Mouse (Mus musculus) intestine, embryonic 15.5 days (tissue): Measurements from ENCODE around the gene Ifngr1. TPM values are rescaled to one million over a fixed set of nuclear protein-coding genes. Genes with fewer than 3 reads are reported as not detected.
"Not testable (repeated sequence)": the region's sequence is repeated elsewhere in the genome, so short reads cannot be mapped to it uniquely, and the experiment has no call there.

ENCODE experiments used
- ATAC-seq: fragments of 200-750 bp; cut with Nextera tagmentation; 2 replicates; pipeline ENCODE4 v1.8.0; 2017; ENCODE audit warnings: moderate TSS enrichment, moderate library complexity
- H3K27ac ChIP-seq: fragments of 300-500 bp; sonication (generic); 2 replicates; pipeline ENCODE4 v1.5.1; 2015; ENCODE audit warnings: mild to moderate bottlenecking, inconsistent platforms
- H3K27me3 ChIP-seq: fragments of 300-500 bp; sonication (generic); replicated peaks from 2 replicates; pipeline ENCODE4 v1.6.1; 2015; ENCODE audit warnings: inconsistent platforms
- H3K36me3 ChIP-seq: fragments of 300-500 bp; sonication (generic); 2 replicates; pipeline ENCODE4 v1.6.1; 2015; ENCODE audit warnings: inconsistent platforms
- H3K4me1 ChIP-seq: fragments of 300-500 bp; sonication (generic); replicated peaks from 2 replicates; pipeline ENCODE4 v1.6.1; 2015; ENCODE audit warnings: inconsistent platforms
- H3K4me2 ChIP-seq: fragments of 300-500 bp; sonication (generic); replicated peaks from 2 replicates; pipeline ENCODE4 v1.6.1; 2015; ENCODE audit warnings: mild to moderate bottlenecking, inconsistent platforms
- H3K4me3 ChIP-seq: fragments of 300-500 bp; sonication (generic); replicated peaks from 2 replicates; pipeline ENCODE4 v1.5.1; 2015; ENCODE audit warnings: inconsistent platforms
- H3K9ac ChIP-seq: fragments of 300-500 bp; sonication (generic); 2 replicates; pipeline ENCODE4 v1.6.1; 2015; ENCODE audit warnings: inconsistent platforms
- H3K9me3 ChIP-seq: fragments of 300-500 bp; sonication (generic); 2 replicates; pipeline ENCODE4 v1.6.1; 2016; ENCODE audit warnings: inconsistent platforms
- WGBS: fragments of 180-500 bp; shearing (Covaris S2); methylation state at CpG from one replicate; pipeline ENCODE4 v1.1.7; 2015; 5-methylcytosine and 5-hydroxymethylcytosine counted together
- polyA plus RNA-seq: library from polyadenylated mRNA; unstranded; fragments of >200 nt; fragmentation: Nextera tagmentation; extraction: Ambion mirVana; gene quantifications from 2 replicates; pipeline ENCODE4 v1.2.1, GENCODE M21; 2015

The Ifngr1 gene
- polyA plus RNA-seq, 1 experiment from 2014 or later: 95.8 TPM

GRCm38 (mm10) chr10:19592556-19592955 lies 807 bp downstream of the Ifngr1 start:
- H3K4me3 ChIP-seq: peak overlapping the region; percentile 54
- WGBS: 3% methylated on average over 3 of the region's 3 CpGs
- ATAC-seq: no peak

GRCm38 (mm10) chr10:19593296-19593695 lies 1.5 kb downstream of the Ifngr1 start:
- 81% methylated on average over 3 of the region's 3 CpGs for WGBS
- Histone ChIP-seq H3K9me3 (no peaks in the 10 kb centered on the region), H3K9ac (no peak overlapping the region), H3K36me3 (no peaks in the 10 kb centered on the region), H3K4me2 (peak overlapping the region; percentile 56), H3K4me3 (0 out of 2 replicates have a peak overlapping the region, but pooled peaks have one; percentile 0), H3K27me3 (no peaks in the 10 kb centered on the region), H3K27ac (no peak overlapping the region), H3K4me1 (peaks cover 22% of the 10 kb centered on the region; the same call in 1 of the 2 replicates)
- ATAC-seq: no peak

More at GRCm38 (mm10) chr10:19592556-19592955, 807 bp downstream of the Ifngr1 start:
- H3K9ac ChIP-seq: peak overlapping the region; percentile 68
- no peaks in the 10 kb centered on the region for H3K36me3 ChIP-seq
- peak overlapping the region; percentile 56 for H3K4me2 ChIP-seq
- no peaks in the 10 kb centered on the region for H3K27me3 ChIP-seq
- H3K4me1 ChIP-seq: peaks cover 22% of the 10 kb centered on the region; the same call in 1 of the 2 replicates
- H3K27ac ChIP-seq: peak overlapping the region; percentile 89
- no peaks in the 10 kb centered on the region for H3K9me3 ChIP-seq

- Histone ChIP-seq H3K4me2 (peak overlapping the region; percentile 56), H3K9me3 (no peaks in the 10 kb centered on the region), H3K27ac (peak overlapping the region; percentile 52), H3K27me3 (no peaks in the 10 kb centered on the region), H3K4me3 (no peak overlapping the region), H3K4me1 (peaks cover 25% of the 10 kb centered on the region; the same call in 1 of the 2 replicates), H3K9ac (0 out of 2 replicates have a peak overlapping the region, but pooled peaks have one; percentile 6), H3K36me3 (no peaks in the 10 kb centered on the region; the same call in 1 of the 2 replicates)
- peak; percentile 14; the same call in 1 of the 2 replicates for ATAC-seq
- WGBS: 65% methylated on average over 3 of the region's 3 CpGs
These were observed 2.6 kb downstream of the Ifngr1 start for GRCm38 (mm10) chr10:19594201-19594905.

- Histone ChIP-seq H3K4me1 (peaks cover 27% of the 10 kb centered on the region; the same call in 1 of the 2 replicates), H3K36me3 (peaks cover 9% of the 10 kb centered on the region), H3K4me2 (no peak overlapping the region), H3K9ac (no peak overlapping the region), H3K27me3 (no peaks in the 10 kb centered on the region), H3K27ac (no peak overlapping the region), H3K4me3 (no peak overlapping the region), H3K9me3 (no peaks in the 10 kb centered on the region)
- WGBS: 82% methylated on average over 4 of the region's 4 CpGs
- ATAC-seq: no peak
These were observed 5.1 kb downstream of the Ifngr1 start for GRCm38 (mm10) chr10:19596866-19597265.

GRCm38 (mm10) chr10:19598091-19598490 lies 6.3 kb downstream of the Ifngr1 start:
- WGBS: 57% methylated on average over 11 of the region's 11 CpGs
- peak; percentile 65 for ATAC-seq

DNA sequence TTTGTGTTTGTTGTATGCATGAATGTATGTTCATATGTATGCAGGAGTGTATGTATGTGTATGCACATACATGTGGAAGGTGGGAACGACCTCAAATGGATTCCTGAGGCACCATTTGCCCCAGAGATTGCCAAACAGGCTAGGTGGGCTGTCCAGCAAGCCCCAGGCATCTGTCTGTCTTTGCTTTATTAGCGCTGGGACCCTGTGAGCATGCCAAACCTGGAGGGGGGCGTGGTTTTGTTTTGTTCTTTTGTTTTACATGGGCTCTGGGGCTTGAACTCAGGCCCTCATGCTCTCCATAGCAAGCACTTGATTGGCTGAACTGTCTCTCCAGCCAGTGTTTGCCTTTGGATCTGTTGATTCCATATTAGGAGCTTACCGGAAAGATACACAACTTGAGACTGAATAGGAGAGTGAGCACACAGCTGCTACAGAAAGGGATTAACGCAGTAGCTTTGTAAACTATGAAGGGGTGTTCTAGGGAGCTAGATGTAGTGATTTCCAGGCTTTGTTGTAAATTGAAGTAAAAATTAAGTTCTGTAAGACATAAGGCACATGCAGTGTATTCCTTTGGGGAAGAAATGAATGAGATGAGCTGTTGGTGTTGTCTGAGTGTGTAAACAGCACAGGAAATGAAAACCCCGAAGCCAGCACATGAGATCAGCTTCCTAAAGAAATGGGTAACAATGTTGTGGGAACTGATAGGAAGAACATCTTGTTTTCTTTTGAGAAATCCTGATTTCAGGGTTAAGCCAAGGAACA lies 7.8 kb downstream of the Ifngr1 start:
- peaks cover 26% of the 10 kb centered on the region for H3K36me3 ChIP-seq
- H3K4me1 ChIP-seq: 0 out of 2 replicates have a peak, but pooled peaks cover 16% of the 10 kb centered on the region
- no peak overlapping the region for H3K4me2 ChIP-seq
- H3K9ac ChIP-seq: no peak overlapping the region
- H3K27me3 ChIP-seq: no peaks in the 10 kb centered on the region
- H3K9me3 ChIP-seq: no peaks in the 10 kb centered on the region
- ATAC-seq: no peak
- no peak overlapping the region for H3K27ac ChIP-seq
- 71% methylated on average over 6 of the region's 6 CpGs for WGBS
- H3K4me3 ChIP-seq: no peak overlapping the region

More at GRCm38 (mm10) chr10:19598091-19598490, 6.3 kb downstream of the Ifngr1 start:
- Histone ChIP-seq H3K9me3 (no peaks in the 10 kb centered on the region), H3K36me3 (peaks cover 18% of the 10 kb centered on the region), H3K4me1 (peaks cover 27% of the 10 kb centered on the region; the same call in 1 of the 2 replicates), H3K4me3 (no peak overlapping the region), H3K4me2 (no peak overlapping the region), H3K27me3 (no peaks in the 10 kb centered on the region), H3K27ac (no peak overlapping the region), H3K9ac (no peak overlapping the region)

GRCm38 (mm10) chr10:19600093-19600420 lies 8.3 kb downstream of the Ifngr1 start:
- Histone ChIP-seq H3K9ac (no peak overlapping the region), H3K4me1 (0 out of 2 replicates have a peak, but pooled peaks cover 13% of the 10 kb centered on the region), H3K27me3 (no peaks in the 10 kb centered on the region), H3K4me2 (no peak overlapping the region), H3K9me3 (no peaks in the 10 kb centered on the region), H3K36me3 (peaks cover 28% of the 10 kb centered on the region), H3K4me3 (no peak overlapping the region), H3K27ac (no peak overlapping the region)
- ATAC-seq: no peak
- WGBS: 85% methylated on average over 3 of the region's 3 CpGs

GRCm38 (mm10) chr10:19601502-19601901 lies 9.8 kb downstream of the Ifngr1 start:
- H3K36me3 ChIP-seq: peaks cover 40% of the 10 kb centered on the region
- not testable (repeated sequence) for H3K4me2 ChIP-seq, H3K4me1 ChIP-seq, H3K9me3 ChIP-seq, ATAC-seq, H3K27me3 ChIP-seq, H3K4me3 ChIP-seq, H3K9ac ChIP-seq, H3K27ac ChIP-seq
- 33% methylated on average over 1 of the region's 1 CpGs for WGBS

DNA sequence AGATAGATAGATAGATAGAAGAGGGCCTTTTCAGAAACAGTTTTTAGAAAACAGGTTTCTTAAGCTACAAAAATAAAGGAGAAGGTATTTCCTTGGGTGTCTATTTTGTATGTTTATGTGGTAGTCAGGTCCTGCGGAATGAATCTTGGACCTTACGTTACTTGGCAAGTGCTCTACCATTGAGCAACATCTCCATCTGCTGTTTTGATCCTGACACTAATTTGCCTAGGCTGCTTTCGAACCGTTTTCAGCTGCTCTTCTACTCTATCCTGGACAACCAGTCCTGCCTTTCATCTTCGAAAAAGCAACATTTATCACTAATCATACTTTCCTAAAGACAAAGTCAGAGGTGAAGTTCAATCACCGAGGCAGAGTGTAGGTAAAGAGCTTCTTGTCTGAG lies 11.5 kb downstream of the Ifngr1 start:
- ATAC-seq: no peak
- Histone ChIP-seq H3K36me3 (peaks cover 53% of the 10 kb centered on the region), H3K4me2 (no peak overlapping the region), H3K9me3 (no peaks in the 10 kb centered on the region), H3K27ac (no peak overlapping the region), H3K27me3 (no peaks in the 10 kb centered on the region), H3K9ac (no peak overlapping the region), H3K4me3 (no peak overlapping the region), H3K4me1 (0 out of 2 replicates have a peak, but pooled peaks cover 5% of the 10 kb centered on the region)
- 91% methylated on average over 6 of the region's 6 CpGs for WGBS

DNA sequence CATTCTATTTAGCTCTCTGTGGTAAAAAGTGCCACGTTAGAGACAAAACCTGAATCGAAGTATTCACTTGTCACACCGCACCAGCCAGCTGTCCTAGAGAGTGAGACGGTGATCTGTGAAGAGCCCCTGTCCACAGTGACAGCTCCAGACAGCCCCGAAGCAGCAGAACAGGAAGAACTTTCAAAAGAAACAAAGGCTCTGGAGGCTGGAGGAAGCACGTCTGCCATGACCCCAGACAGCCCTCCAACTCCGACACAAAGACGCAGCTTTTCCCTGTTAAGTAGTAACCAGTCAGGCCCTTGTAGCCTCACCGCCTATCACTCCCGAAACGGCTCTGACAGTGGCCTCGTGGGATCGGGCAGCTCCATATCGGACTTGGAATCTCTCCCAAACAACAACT lies 17.4 kb downstream of the Ifngr1 start:
- ATAC-seq: no peak
- Histone ChIP-seq H3K4me2 (no peak overlapping the region), H3K9ac (no peak overlapping the region), H3K27me3 (no peaks in the 10 kb centered on the region), H3K36me3 (peaks cover 39% of the 10 kb centered on the region), H3K4me1 (0 out of 2 replicates have a peak, but pooled peaks cover 3% of the 10 kb centered on the region), H3K27ac (no peak overlapping the region), H3K9me3 (no peaks in the 10 kb centered on the region), H3K4me3 (no peak overlapping the region)
- 66% methylated on average over 14 of the region's 14 CpGs for WGBS

- no peak overlapping the region for H3K4me2 ChIP-seq
- peaks cover 20% of the 10 kb centered on the region for H3K36me3 ChIP-seq
- no peak overlapping the region for H3K27ac ChIP-seq
- H3K4me1 ChIP-seq: 0 out of 2 replicates have a peak, but pooled peaks cover 3% of the 10 kb centered on the region
- no peaks in the 10 kb centered on the region for H3K9me3 ChIP-seq
- H3K9ac ChIP-seq: no peak overlapping the region
- 39% methylated on average over 2 of the region's 2 CpGs for WGBS
- no peaks in the 10 kb centered on the region for H3K27me3 ChIP-seq
- no peak overlapping the region for H3K4me3 ChIP-seq
- ATAC-seq: no peak
These were observed 19.9 kb downstream of the Ifngr1 start for GRCm38 (mm10) chr10:19611616-19612015.

DNA sequence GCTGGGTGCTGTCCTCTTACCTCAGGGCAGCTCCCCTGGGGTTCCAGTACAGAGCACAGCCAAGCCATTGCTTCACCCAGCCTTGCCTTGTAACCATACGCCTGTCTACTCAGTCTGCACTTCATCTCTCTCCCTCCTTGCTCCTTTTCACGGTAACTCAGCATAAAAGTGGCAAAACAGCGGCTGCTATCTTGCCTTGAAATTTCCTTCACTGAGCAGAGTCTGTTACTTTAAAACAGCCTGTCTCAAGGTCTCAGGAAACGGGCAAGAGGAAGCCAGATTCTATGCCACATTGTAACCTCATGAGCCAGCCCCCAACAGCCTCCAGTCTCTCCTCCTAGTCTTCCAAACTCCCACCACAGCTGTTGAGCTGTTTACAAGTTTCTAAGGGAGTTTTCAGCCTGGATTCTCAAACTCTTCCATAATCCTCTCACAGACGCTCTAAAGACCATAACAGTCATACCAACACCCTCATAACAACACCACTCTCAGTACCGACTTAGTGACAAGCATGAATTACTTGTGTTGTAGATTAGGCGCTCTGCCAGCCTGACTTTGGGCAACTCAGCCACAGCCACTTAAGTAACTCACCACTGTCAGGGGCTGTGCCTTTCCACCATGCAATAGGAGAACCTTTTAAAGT lies 21.5 kb downstream of the Ifngr1 start:
- Histone ChIP-seq H3K36me3 (peaks cover 8% of the 10 kb centered on the region; the same call in 1 of the 2 replicates), H3K4me2 (no peak overlapping the region), H3K27me3 (no peaks in the 10 kb centered on the region), H3K4me1 (0 out of 2 replicates have a peak, but pooled peaks cover 3% of the 10 kb centered on the region), H3K9me3 (no peaks in the 10 kb centered on the region), H3K27ac (0 out of 2 replicates have a peak overlapping the region, but pooled peaks have one; percentile 51), H3K9ac (no peak overlapping the region), H3K4me3 (no peak overlapping the region)
- WGBS: 35% methylated on average over 7 of the region's 7 CpGs
- ATAC-seq: no peak
